Mouse (Mus musculus) forebrain, embryonic 16.5 days (tissue): Measurements from ENCODE around the gene Fam228b. TPM values are rescaled to one million over a fixed set of nuclear protein-coding genes. Genes with fewer than 3 reads are reported as not detected.
"Not testable (repeated sequence)": the region's sequence is repeated elsewhere in the genome, so short reads cannot be mapped to it uniquely, and the experiment has no call there.

Experiments used
- ATAC-seq: fragments of 200-750 bp; cut with Nextera tagmentation; 2 replicates; pipeline ENCODE4 v1.8.0; 2017; ENCODE audit warnings: mild to moderate bottlenecking, moderate library complexity
- H3K27ac ChIP-seq: fragments of 300-500 bp; sonication (generic); 2 replicates; pipeline ENCODE4 v1.5.1; 2014; ENCODE audit warnings: low read length, control low read depth
- H3K27me3 ChIP-seq: fragments of 300-500 bp; sonication (generic); replicated peaks from 2 replicates; pipeline ENCODE4 v1.6.1; 2014; ENCODE audit warnings: low read length; ENCODE audit not compliant: control insufficient read depth, insufficient read depth
- H3K36me3 ChIP-seq: fragments of 300-500 bp; sonication (generic); 2 replicates; pipeline ENCODE4 v1.6.1; 2014; ENCODE audit not compliant: control insufficient read depth, insufficient read depth
- H3K4me1 ChIP-seq: fragments of 300-500 bp; sonication (generic); replicated peaks from 2 replicates; pipeline ENCODE4 v1.6.1; 2014; ENCODE audit warnings: low read length; ENCODE audit not compliant: control insufficient read depth, insufficient read depth
- H3K4me2 ChIP-seq: fragments of 300-500 bp; sonication (generic); 2 replicates; pipeline ENCODE4 v1.6.1; 2014; ENCODE audit warnings: mild to moderate bottlenecking, low read length, control low read depth
- H3K4me3 ChIP-seq: fragments of 300-500 bp; sonication (generic); replicated peaks from 2 replicates; pipeline ENCODE4 v1.5.1; 2014; ENCODE audit warnings: mild to moderate bottlenecking, low read length, control low read depth
- H3K9ac ChIP-seq: fragments of 300-500 bp; sonication (generic); replicated peaks from 2 replicates; pipeline ENCODE4 v1.6.1; 2014; ENCODE audit warnings: low read depth, low read length, control low read depth
- H3K9me3 ChIP-seq: fragments of 300-500 bp; sonication (generic); 2 replicates; pipeline ENCODE4 v1.6.1; 2016; ENCODE audit warnings: low read length; ENCODE audit not compliant: control insufficient read depth
- WGBS: fragments of 180-500 bp; shearing (Covaris S2); extraction: QIAGEN DNeasy Blood & Tissue Kit; methylation state at CpG from one replicate; pipeline ENCODE4 v1.1.7; 2014; 5-methylcytosine and 5-hydroxymethylcytosine counted together
- polyA plus RNA-seq: library from polyadenylated mRNA; unstranded; fragments of >200 nt; fragmentation: Nextera tagmentation; extraction: Ambion mirVana; gene quantifications from 2 replicates; pipeline ENCODE4 v1.2.1, GENCODE M21; 2015

Fam228b gene
- polyA plus RNA-seq, 1 experiment from 2014 or later: 6.7 TPM

GRCm38 (mm10) chr12:4757060-4757459, 12.0 kb downstream of the Fam228b start:
- Histone ChIP-seq H3K4me3 (no peak overlapping the region), H3K27ac (no peak overlapping the region), H3K27me3 (no peaks in the 10 kb centered on the region), H3K4me1 (no peaks in the 10 kb centered on the region), H3K4me2 (no peak overlapping the region), H3K9me3 (no peaks in the 10 kb centered on the region), H3K9ac (no peak overlapping the region), H3K36me3 (no peaks in the 10 kb centered on the region)
- ATAC-seq: no peak
- WGBS: 97% methylated on average over 1 of the region's 1 CpGs

- H3K27ac ChIP-seq, H3K36me3 ChIP-seq, H3K9ac ChIP-seq, H3K27me3 ChIP-seq, H3K4me3 ChIP-seq, H3K4me1 ChIP-seq, H3K4me2 ChIP-seq, H3K9me3 ChIP-seq, ATAC-seq: not testable (repeated sequence)
- WGBS: 92% methylated on average over 4 of the region's 4 CpGs
These were observed 14.6 kb downstream of the Fam228b start for GRCm38 (mm10) chr12:4754451-4754850.

- Histone ChIP-seq H3K36me3 (no peaks in the 10 kb centered on the region), H3K4me2 (no peak overlapping the region), H3K27ac (no peak overlapping the region), H3K9ac (no peak overlapping the region), H3K4me1 (no peaks in the 10 kb centered on the region), H3K4me3 (no peak overlapping the region), H3K27me3 (no peaks in the 10 kb centered on the region), H3K9me3 (no peaks in the 10 kb centered on the region)
- WGBS: 91% methylated on average over 10 of the region's 10 CpGs
- ATAC-seq: no peak
These were observed 24.6 kb downstream of the Fam228b start for GRCm38 (mm10) chr12:4744486-4744885.

GRCm38 (mm10) chr12:4742183-4742582, 26.9 kb downstream of the Fam228b start:
- no peaks in the 10 kb centered on the region for H3K4me1 ChIP-seq
- no peak overlapping the region for H3K27ac ChIP-seq
- 91% methylated on average over 3 of the region's 3 CpGs for WGBS
- no peak overlapping the region for H3K4me3 ChIP-seq
- no peak overlapping the region for H3K4me2 ChIP-seq
- H3K36me3 ChIP-seq: no peaks in the 10 kb centered on the region
- no peaks in the 10 kb centered on the region for H3K27me3 ChIP-seq
- no peak overlapping the region for H3K9ac ChIP-seq
- H3K9me3 ChIP-seq: no peaks in the 10 kb centered on the region
- no peak for ATAC-seq

GRCm38 (mm10) chr12:4740823-4741222, 28.2 kb downstream of the Fam228b start:
- ATAC-seq: no peak
- no peaks in the 10 kb centered on the region for H3K36me3 ChIP-seq
- H3K9me3 ChIP-seq: no peaks in the 10 kb centered on the region
- 67% methylated on average over 7 of the region's 7 CpGs for WGBS
- H3K4me3 ChIP-seq: no peak overlapping the region
- no peak overlapping the region for H3K27ac ChIP-seq
- no peaks in the 10 kb centered on the region for H3K4me1 ChIP-seq
- H3K27me3 ChIP-seq: no peaks in the 10 kb centered on the region
- no peak overlapping the region for H3K4me2 ChIP-seq
- H3K9ac ChIP-seq: no peak overlapping the region

- H3K9me3 ChIP-seq: no peaks in the 10 kb centered on the region
- H3K4me3 ChIP-seq: no peak within 1 kb of the TSS
- ATAC-seq: no peak
- H3K4me2 ChIP-seq: no peak within 1 kb of the TSS
- no peak within 1 kb of the TSS for H3K9ac ChIP-seq
- H3K27ac ChIP-seq: no peak within 1 kb of the TSS
- 85% methylated on average over 18 of the region's 18 CpGs for WGBS
- H3K4me1 ChIP-seq: no peaks in the 10 kb centered on the region
- no peaks in the 10 kb centered on the region for H3K36me3 ChIP-seq
- H3K27me3 ChIP-seq: no peaks in the 10 kb centered on the region
These were observed 31.0 kb downstream of the Fam228b start, which contains the start of gene Fam228a for GRCm38 (mm10) chr12:4738031-4738576. TSS of gene Fam228a (minus strand) at chr12:4738430.

- WGBS: 66% methylated on average over 4 of the region's 4 CpGs
- H3K36me3 ChIP-seq: no peaks in the 10 kb centered on the region
- H3K27ac ChIP-seq: no peak overlapping the region
- H3K9ac ChIP-seq: no peak overlapping the region
- H3K27me3 ChIP-seq: no peaks in the 10 kb centered on the region
- no peaks in the 10 kb centered on the region for H3K4me1 ChIP-seq
- no peaks in the 10 kb centered on the region for H3K9me3 ChIP-seq
- no peak overlapping the region for H3K4me3 ChIP-seq
- ATAC-seq: no peak
- no peak overlapping the region for H3K4me2 ChIP-seq
These were observed 36.7 kb downstream of the Fam228b start for GRCm38 (mm10) chr12:4732332-4732731.

GRCm38 (mm10) chr12:4731629-4732028, 37.4 kb downstream of the Fam228b start:
- no peaks in the 10 kb centered on the region for H3K36me3 ChIP-seq
- H3K9ac ChIP-seq: no peak overlapping the region
- no peaks in the 10 kb centered on the region for H3K27me3 ChIP-seq
- no peak for ATAC-seq
- H3K4me1 ChIP-seq: no peaks in the 10 kb centered on the region
- no peak overlapping the region for H3K4me3 ChIP-seq
- H3K27ac ChIP-seq: no peak overlapping the region
- WGBS: 86% methylated on average over 4 of the region's 4 CpGs
- H3K4me2 ChIP-seq: no peak overlapping the region
- H3K9me3 ChIP-seq: no peaks in the 10 kb centered on the region

GRCm38 (mm10) chr12:4729165-4729564, 39.9 kb downstream of the Fam228b start:
- H3K4me2 ChIP-seq: no peak overlapping the region

More at GRCm38 (mm10) chr12:4729165-4729564, 39.9 kb downstream of the Fam228b start:
- Histone ChIP-seq H3K4me3 (no peak overlapping the region), H3K27me3 (no peaks in the 10 kb centered on the region), H3K36me3 (no peaks in the 10 kb centered on the region), H3K9me3 (no peaks in the 10 kb centered on the region), H3K27ac (no peak overlapping the region), H3K4me1 (no peaks in the 10 kb centered on the region), H3K9ac (no peak overlapping the region)
- ATAC-seq: no peak
- 95% methylated on average over 3 of the region's 3 CpGs for WGBS
